ENCODE assay signal across 12 mouse cellular contexts in genomic region chr17:78407581-78407980, GRCm38 (mm10). TPM values are rescaled to one million over a fixed set of nuclear protein-coding genes. Genes with fewer than 3 reads are reported as not detected.
A peak's percentile ranks its signal among the peaks of the same experiment; 100 is the strongest.
DNase-seq lines count a peak whose midpoint lies in the region; ATAC-seq lines count a peak whose summit lies in the region.
"Had no signal": no experiment of that assay in that cellular context is flagged by ENCODE, and none has a peak within 500 bp of the region (broad histone marks: within the 10 kb centered on the region; RNA-seq: fewer than 3 reads in every experiment).

No protein-coding gene starts in this region.

- no peak for ATAC-seq in frontal cortex, adult (ENCODE audit: low TSS enrichment)

- DNase-seq in adrenal gland, adult 2 months = peak; percentile 68
- no peak for DNase-seq in adrenal gland, adult 18-20 months (ENCODE audit: low spot score in 2 of 2)
- DNase-seq in spleen, postnatal 36 days (ENCODE audit: low spot score in 2 of 2) = peak; percentile 11 to 19
- DNase-seq in spleen, adult 12 weeks (ENCODE audit: low spot score) = no peak
- peak; percentile 51 for DNase-seq in kidney, postnatal 10 days
- DNase-seq in layer of hippocampus, adult 9-10 months (ENCODE audit: low spot score) = no peak
- DNase-seq in cerebellum, adult 18-20 months = no peak
- DNase-seq: cerebellum, adult 2 months; gastrocnemius, postnatal 14 days; lung, embryonic 14.5 days; right cerebral cortex, postnatal 4 days had no signal

RNA-seq across cellular contexts. Expression of gene Fez2, which starts 10.4 kb away (rescaled TPM):
- 10 to 100 TPM; 59.1 to 70.7 TPM for total RNA-seq in adrenal gland, adult 2 months (2021)
- polyA plus RNA-seq in adrenal gland, adult 2 months (2012; rRNA removed) = 31.5 and 38.3 TPM in 2 replicates
- 10 to 100 TPM; 47.0 to 60.6 TPM for total RNA-seq in adrenal gland, adult 18-20 months (2021)

Comparison
In these comparisons a context has a peak if more than half of its experiments do, and no peak if none do; other contexts are left out.
1. DNase-seq: peak in adrenal gland, adult 2 months (single experiment), spleen, postnatal 36 days (2 of 2) and kidney, postnatal 10 days (single experiment); none in adrenal gland, adult 18-20 months (0 of 2), spleen, adult 12 weeks (single experiment), layer of hippocampus, adult 9-10 months (single experiment) and cerebellum, adult 18-20 months (0 of 2).